Mouse (Mus musculus) heart, adult 2 months (tissue): ENCODE measurements at regions not wholly inside any gene's neighbourhood (a gene's known extent, or its start where the extent isn't known, plus 50 kb on each side); places are given as distances from the start of the nearest gene placed in this dataset.

Experiments used
- DNase-seq, 2 experiments: peaks; one replicate each; pipeline ENCODE4 v3.0.0; 2021
- H3K27ac ChIP-seq: fragments of 200-600 bp; 2 replicates; pipeline ENCODE4 v1.8.1; 2022
- H3K27me3 ChIP-seq: fragments of 200-500 bp; 2 replicates; pipeline ENCODE4 v1.6.1; 2012; ENCODE audit warnings: mild to moderate bottlenecking, low read length, inconsistent platforms, mixed read lengths; ENCODE audit not compliant: control insufficient read depth, insufficient read depth
- H3K36me3 ChIP-seq: fragments of 200-500 bp; 2 replicates; pipeline ENCODE4 v1.6.1; 2012; ENCODE audit warnings: low read length, inconsistent platforms; ENCODE audit not compliant: control insufficient read depth, insufficient read depth
- H3K4me1 ChIP-seq: fragments of 200-500 bp; 2 replicates; pipeline ENCODE4 v1.6.1; 2011; ENCODE audit warnings: low read length; ENCODE audit not compliant: control insufficient read depth, insufficient read depth
- H3K4me3 ChIP-seq: fragments of 200-600 bp; 2 replicates; pipeline ENCODE4 v1.8.1; 2022
- H3K79me2 ChIP-seq: fragments of 200-500 bp; replicated peaks from 2 replicates; pipeline ENCODE4 v1.6.1; 2012; ENCODE audit warnings: mild to moderate bottlenecking, inconsistent platforms, low read length, moderate library complexity, mixed read lengths; ENCODE audit not compliant: control insufficient read depth, insufficient read depth
- H3K9ac ChIP-seq: fragments of 200-500 bp; 2 replicates; pipeline ENCODE4 v1.6.1; 2012; ENCODE audit warnings: low read depth, mild to moderate bottlenecking, control low read depth, inconsistent platforms, low read length, mixed read lengths
- CTCF ChIP-seq: fragments of 200-600 bp; IDR thresholded peaks from 2 replicates; pipeline ENCODE4 v1.8.1; 2022; ENCODE audit warnings: antibody characterized with exemption, mild to moderate bottlenecking, moderate library complexity
- EP300 ChIP-seq: fragments of 200-500 bp; IDR thresholded peaks from 2 replicates; pipeline ENCODE4 v1.6.1; 2011; ENCODE audit warnings: low read depth, low read length, control low read depth; ENCODE audit not compliant: insufficient read depth
- POLR2A ChIP-seq: fragments of 200-500 bp; IDR thresholded peaks from 2 replicates; pipeline ENCODE4 v1.6.1; 2011; ENCODE audit warnings: mild to moderate bottlenecking, low read depth, low read length, control low read depth; ENCODE audit not compliant: insufficient read depth
- WGBS: fragments of 180-500 bp; shearing (Covaris S2); methylation state at CpG from one replicate; pipeline ENCODE4 v1.1.7; 2018; 5-methylcytosine and 5-hydroxymethylcytosine counted together
- intact Hi-C: fragments of 180-260 bp; cut with DNase I; formaldehyde crosslinking; loops from one replicate; pipeline ENCODE4 v1.15.1; 2025

- no peaks in the 10 kb centered on the region for H3K36me3 ChIP-seq
- H3K4me3 ChIP-seq, result no peak overlapping the region
- H3K27ac ChIP-seq, result no peak overlapping the region
- no peaks in the 10 kb centered on the region for H3K27me3 ChIP-seq
- H3K79me2 ChIP-seq, result no peaks in the 10 kb centered on the region
- H3K4me1 ChIP-seq, result no peaks in the 10 kb centered on the region
- WGBS, result 88% methylated on average over 22 of the region's 22 CpGs
- no peak for DNase-seq
- intact Hi-C loops, result no loop called here
- no peak overlapping the region for H3K9ac ChIP-seq
- TF ChIP-seq POLR2A, result no peak
- TF ChIP-seq EP300, result no peak
- TF ChIP-seq CTCF, result no peak
Observed at GRCm38 (mm10) chr11:24255201-24256060, 177.6 kb downstream of the Bcl11a start.

GRCm38 (mm10) chr11:24257741-24258140 lies 179.9 kb downstream of the Bcl11a start:
- TF ChIP-seq CTCF (no peak), EP300 (no peak)
- Histone ChIP-seq H3K79me2 (no peaks in the 10 kb centered on the region), H3K9ac (no peak overlapping the region), H3K27ac (no peak overlapping the region), H3K27me3 (no peaks in the 10 kb centered on the region), H3K36me3 (no peaks in the 10 kb centered on the region), H3K4me1 (no peaks in the 10 kb centered on the region), H3K4me3 (no peak overlapping the region)
- no peak for DNase-seq
- intact Hi-C loops, result no loop called here

- H3K4me1 ChIP-seq, result no peaks in the 10 kb centered on the region
- TF ChIP-seq EP300 (no peak), POLR2A (no peak), CTCF (no peak)
- intact Hi-C loops, result no loop called here
- WGBS, result 82% methylated on average over 6 of the region's 6 CpGs
- H3K9ac ChIP-seq, result no peak overlapping the region
- H3K27ac ChIP-seq, result no peak overlapping the region
- H3K36me3 ChIP-seq, result no peaks in the 10 kb centered on the region
- no peaks in the 10 kb centered on the region for H3K79me2 ChIP-seq
- H3K27me3 ChIP-seq, result no peaks in the 10 kb centered on the region
- H3K4me3 ChIP-seq, result no peak overlapping the region
- no peak for DNase-seq
Observed at GRCm38 (mm10) chr11:24258340-24258739, 180.5 kb downstream of the Bcl11a start.

GRCm38 (mm10) chr11:24259668-24260067 lies 181.8 kb downstream of the Bcl11a start:
- Histone ChIP-seq H3K36me3 (no peaks in the 10 kb centered on the region), H3K4me1 (no peaks in the 10 kb centered on the region), H3K9ac (no peak overlapping the region), H3K79me2 (no peaks in the 10 kb centered on the region), H3K4me3 (no peak overlapping the region), H3K27me3 (no peaks in the 10 kb centered on the region), H3K27ac (no peak overlapping the region)
- intact Hi-C loops, result no loop called here
- TF ChIP-seq EP300 (no peak), POLR2A (no peak), CTCF (no peak)
- 54% methylated on average over 2 of the region's 2 CpGs for WGBS
- DNase-seq, result no peak

- no peak overlapping the region for H3K4me3 ChIP-seq
- no peaks in the 10 kb centered on the region for H3K36me3 ChIP-seq
- H3K79me2 ChIP-seq, result no peaks in the 10 kb centered on the region
- no peaks in the 10 kb centered on the region for H3K27me3 ChIP-seq
- no peaks in the 10 kb centered on the region for H3K4me1 ChIP-seq
- intact Hi-C loops, result no loop called here
- no peak overlapping the region for H3K27ac ChIP-seq
- no peak for DNase-seq
- no peak overlapping the region for H3K9ac ChIP-seq
- no peak for TF ChIP-seq CTCF
- no peak for TF ChIP-seq EP300
- no peak for TF ChIP-seq POLR2A
- 71% methylated on average over 2 of the region's 2 CpGs for WGBS
Observed at GRCm38 (mm10) chr11:24269046-24269445, 191.2 kb downstream of the Bcl11a start.

GRCm38 (mm10) chr11:24281628-24282027 lies 203.8 kb downstream of the Bcl11a start:
- H3K27me3 ChIP-seq, result peaks cover 2% of the 10 kb centered on the region; the same call in 1 of the 2 replicates
- DNase-seq, result no peak
- no peak overlapping the region for H3K9ac ChIP-seq
- H3K4me3 ChIP-seq, result no peak overlapping the region
- WGBS, result 52% methylated on average over 5 of the region's 5 CpGs
- TF ChIP-seq EP300 (no peak), CTCF (no peak), POLR2A (no peak)
- no peaks in the 10 kb centered on the region for H3K36me3 ChIP-seq
- intact Hi-C loops, result no loop called here
- H3K79me2 ChIP-seq, result no peaks in the 10 kb centered on the region
- H3K27ac ChIP-seq, result no peak overlapping the region
- H3K4me1 ChIP-seq, result no peaks in the 10 kb centered on the region
